Mouse (Mus musculus): ENCODE measurements around the gene Esp23. TPM values are rescaled to one million over a fixed set of nuclear protein-coding genes. Genes with fewer than 3 reads are reported as not detected.

Esp23 gene
- polyA plus RNA-seq (2017; shearing (Covaris generic)), result not detected

GRCm38 (mm10) chr17:39076937-39077336, at the start of gene Esp23:
Gene Esp23, minus strand, starts transcription at chr17:39077037.

GRCm38 (mm10) chr17:39095034-39095433, 18.2 kb upstream of the Esp23 start, which contains the start of gene Esp22:
Gene Esp22, plus strand, starts transcription at chr17:39095334.

GRCm38 (mm10) chr17:39043241-39043640, 33.6 kb downstream of the Esp23 start, which contains the start of gene Gm21903:
Gene Gm21903, minus strand, starts transcription at chr17:39043341.

GRCm38 (mm10) chr17:39036395-39036794, 40.4 kb downstream of the Esp23 start, which contains the start of gene Esp24:
Gene Esp24, plus strand, starts transcription at chr17:39036695.

Other genes starting within 250 kb of the Esp23 start
- not detected for gene Esp24, start 40.3 kb downstream of the Esp23 start, polyA plus RNA-seq (2017; shearing (Covaris generic))
- gene Gm21903, start 33.7 kb downstream of the Esp23 start, polyA plus RNA-seq (2017; shearing (Covaris generic)), result not detected
- not detected for gene Esp22, start 18.3 kb upstream of the Esp23 start, polyA plus RNA-seq (2017; shearing (Covaris generic))

Measured in activated CD4-positive, CD25-positive, alpha-beta regulatory T cell, adult 9 weeks (primary cell).